Mouse (Mus musculus) liver, embryonic 13.5 days (tissue): ENCODE measurements around the gene Klre1. TPM values are rescaled to one million over a fixed set of nuclear protein-coding genes. Genes with fewer than 3 reads are reported as not detected.

Experiments
- ATAC-seq: fragments of 200-750 bp; cut with Nextera tagmentation; 2 replicates; pipeline ENCODE4 v1.8.0; 2017; ENCODE audit warnings: low read depth, mild to moderate bottlenecking, moderate number of reproducible peaks, moderate library complexity
- DNase-seq: peaks from one replicate; pipeline ENCODE4 v3.0.0; 2022
- H3K27ac ChIP-seq: fragments of 300-500 bp; sonication (generic); 2 replicates; pipeline ENCODE4 v1.5.1; 2015; ENCODE audit warnings: moderate library complexity, mild to moderate bottlenecking, inconsistent platforms
- H3K27me3 ChIP-seq: fragments of 300-500 bp; sonication (generic); 2 replicates; pipeline ENCODE4 v1.6.1; 2015; ENCODE audit warnings: mild to moderate bottlenecking, inconsistent platforms
- H3K36me3 ChIP-seq: fragments of 300-500 bp; sonication (generic); 2 replicates; pipeline ENCODE4 v1.6.1; 2015; ENCODE audit warnings: mild to moderate bottlenecking, inconsistent platforms
- H3K4me1 ChIP-seq: fragments of 300-500 bp; sonication (generic); replicated peaks from 2 replicates; pipeline ENCODE4 v1.6.1; 2015; ENCODE audit warnings: inconsistent platforms
- H3K4me2 ChIP-seq: fragments of 300-500 bp; sonication (generic); 2 replicates; pipeline ENCODE4 v1.6.1; 2015; ENCODE audit warnings: inconsistent platforms, mild to moderate bottlenecking, moderate library complexity
- H3K4me3 ChIP-seq: fragments of 300-500 bp; sonication (generic); replicated peaks from 2 replicates; pipeline ENCODE4 v1.5.1; 2015; ENCODE audit warnings: mild to moderate bottlenecking, inconsistent platforms
- H3K9ac ChIP-seq: fragments of 300-500 bp; sonication (generic); 2 replicates; pipeline ENCODE4 v1.6.1; 2015; ENCODE audit warnings: mild to moderate bottlenecking, inconsistent platforms
- H3K9me3 ChIP-seq: fragments of 300-500 bp; sonication (generic); replicated peaks from 2 replicates; pipeline ENCODE4 v1.6.1; 2016; ENCODE audit warnings: inconsistent platforms
- WGBS: fragments of 180-500 bp; shearing (Covaris S2); methylation state at CpG from one replicate; pipeline ENCODE4 v1.1.7; 2015; ENCODE audit not compliant: insufficient replicate concordance; 5-methylcytosine and 5-hydroxymethylcytosine counted together
- polyA plus RNA-seq: library from polyadenylated mRNA; unstranded; fragments of >200 nt; fragmentation: Nextera tagmentation; extraction: Ambion mirVana; gene quantifications from 2 replicates; pipeline ENCODE4 v1.2.1, GENCODE M21; 2015

Gene Klre1
- polyA plus RNA-seq, 1 experiment from 2014 or later = not detected

- Histone ChIP-seq H3K36me3 (peaks cover 34% of the 10 kb centered on the region), H3K27me3 (no peaks in the 10 kb centered on the region), H3K4me3 (no peak overlapping the region), H3K9me3 (no peaks in the 10 kb centered on the region), H3K27ac (no peak overlapping the region), H3K4me2 (no peak overlapping the region), H3K4me1 (no peaks in the 10 kb centered on the region), H3K9ac (no peak overlapping the region)
- 67% methylated on average over 6 of the region's 6 CpGs for WGBS
- ATAC-seq (peak; percentile 73), DNase-seq (no peak)
These were observed 33.7 kb upstream of the Klre1 start for GRCm38 (mm10) chr6:129543709-129544606.

- no peaks in the 10 kb centered on the region for H3K27me3 ChIP-seq
- H3K9ac ChIP-seq = no peak overlapping the region
- no peak overlapping the region for H3K27ac ChIP-seq
- H3K4me3 ChIP-seq = no peak overlapping the region
- ATAC-seq = no peak
- no peak overlapping the region for H3K4me2 ChIP-seq
- H3K4me1 ChIP-seq = no peaks in the 10 kb centered on the region
- DNase-seq = no peak
- peaks cover 2% of the 10 kb centered on the region; the same call in 1 of the 2 replicates for H3K36me3 ChIP-seq
- 72% methylated on average over 2 of the region's 2 CpGs for WGBS
- H3K9me3 ChIP-seq = no peaks in the 10 kb centered on the region
These were observed 30.4 kb upstream of the Klre1 start for GRCm38 (mm10) chr6:129547277-129547676.

- H3K9ac ChIP-seq = no peak overlapping the region
- no peaks in the 10 kb centered on the region for H3K9me3 ChIP-seq
- no peaks in the 10 kb centered on the region for H3K4me1 ChIP-seq
- ATAC-seq (no peak), DNase-seq (no peak)
- 37% methylated on average over 3 of the region's 3 CpGs for WGBS
- no peaks in the 10 kb centered on the region for H3K27me3 ChIP-seq
- no peak overlapping the region for H3K4me3 ChIP-seq
- no peak overlapping the region for H3K27ac ChIP-seq
- no peaks in the 10 kb centered on the region for H3K36me3 ChIP-seq
- no peak overlapping the region for H3K4me2 ChIP-seq
These were observed 29.7 kb upstream of the Klre1 start for GRCm38 (mm10) chr6:129548009-129548408.

- Histone ChIP-seq H3K36me3 (no peaks in the 10 kb centered on the region), H3K27me3 (no peaks in the 10 kb centered on the region), H3K4me1 (peaks cover 25% of the 10 kb centered on the region), H3K9me3 (no peaks in the 10 kb centered on the region), H3K9ac (no peak overlapping the region), H3K4me3 (no peak overlapping the region), H3K27ac (peak overlapping the region; percentile 19; the same call in 1 of the 2 replicates), H3K4me2 (no peak overlapping the region)
- ATAC-seq = peak; percentile 92
- peak; percentile 24 for DNase-seq
These were observed 20.2 kb upstream of the Klre1 start for GRCm38 (mm10) chr6:129557298-129558023.

- DNase-seq = peak; percentile 41
- Histone ChIP-seq H3K4me2 (no peak overlapping the region), H3K4me3 (no peak overlapping the region), H3K9ac (no peak overlapping the region), H3K36me3 (no peaks in the 10 kb centered on the region), H3K27me3 (no peaks in the 10 kb centered on the region), H3K4me1 (peaks cover 25% of the 10 kb centered on the region), H3K27ac (no peak overlapping the region), H3K9me3 (no peaks in the 10 kb centered on the region)
- peak; percentile 58 for ATAC-seq
- 10% methylated on average over 12 of the region's 12 CpGs for WGBS
These were observed 18.6 kb upstream of the Klre1 start for GRCm38 (mm10) chr6:129558946-129559640.

- Histone ChIP-seq H3K4me2 (no peak overlapping the region), H3K27ac (no peak overlapping the region), H3K4me1 (peaks cover 25% of the 10 kb centered on the region), H3K9me3 (no peaks in the 10 kb centered on the region), H3K27me3 (no peaks in the 10 kb centered on the region), H3K36me3 (no peaks in the 10 kb centered on the region), H3K9ac (no peak overlapping the region), H3K4me3 (no peak overlapping the region)
- no peak for ATAC-seq
- no peak for DNase-seq
- 41% methylated on average over 4 of the region's 4 CpGs for WGBS
These were observed 18.1 kb upstream of the Klre1 start for GRCm38 (mm10) chr6:129559641-129560027.

GRCm38 (mm10) chr6:129565257-129565656 lies 12.4 kb upstream of the Klre1 start:
- H3K27ac ChIP-seq = no peak overlapping the region
- WGBS = 24% methylated on average over 2 of the region's 2 CpGs
- H3K4me1 ChIP-seq = no peaks in the 10 kb centered on the region
- H3K9ac ChIP-seq = no peak overlapping the region
- DNase-seq = no peak
- H3K27me3 ChIP-seq = no peaks in the 10 kb centered on the region
- H3K4me3 ChIP-seq = no peak overlapping the region
- H3K9me3 ChIP-seq = no peaks in the 10 kb centered on the region
- no peak for ATAC-seq
- no peak overlapping the region for H3K4me2 ChIP-seq
- no peaks in the 10 kb centered on the region for H3K36me3 ChIP-seq

- H3K9me3 ChIP-seq = no peaks in the 10 kb centered on the region
- DNase-seq = no peak
- WGBS = 14% methylated on average over 2 of the region's 2 CpGs
- no peaks in the 10 kb centered on the region for H3K36me3 ChIP-seq
- H3K4me3 ChIP-seq = no peak overlapping the region
- no peak for ATAC-seq
- H3K4me1 ChIP-seq = no peaks in the 10 kb centered on the region
- no peaks in the 10 kb centered on the region for H3K27me3 ChIP-seq
- H3K4me2 ChIP-seq = no peak overlapping the region
- no peak overlapping the region for H3K9ac ChIP-seq
- no peak overlapping the region for H3K27ac ChIP-seq
These were observed 2.4 kb upstream of the Klre1 start for GRCm38 (mm10) chr6:129575315-129575714.

- 50% methylated on average over 4 of the region's 4 CpGs for WGBS
- no peaks in the 10 kb centered on the region for H3K4me1 ChIP-seq
- no peaks in the 10 kb centered on the region for H3K9me3 ChIP-seq
- no peak overlapping the region for H3K9ac ChIP-seq
- no peak overlapping the region for H3K4me3 ChIP-seq
- ATAC-seq = no peak
- no peak for DNase-seq
- H3K4me2 ChIP-seq = no peak overlapping the region
- no peaks in the 10 kb centered on the region for H3K27me3 ChIP-seq
- no peak overlapping the region for H3K27ac ChIP-seq
- no peaks in the 10 kb centered on the region for H3K36me3 ChIP-seq
These were observed 3.6 kb downstream of the Klre1 start for GRCm38 (mm10) chr6:129581274-129581673.

- Histone ChIP-seq H3K27ac (no peak overlapping the region), H3K4me2 (no peak overlapping the region), H3K9me3 (no peaks in the 10 kb centered on the region), H3K36me3 (no peaks in the 10 kb centered on the region), H3K4me3 (no peak overlapping the region), H3K9ac (no peak overlapping the region), H3K4me1 (no peaks in the 10 kb centered on the region), H3K27me3 (no peaks in the 10 kb centered on the region)
- no peak for ATAC-seq
- no peak for DNase-seq
- WGBS = 28% methylated on average over 4 of the region's 4 CpGs
These were observed 4.2 kb downstream of the Klre1 start for GRCm38 (mm10) chr6:129581896-129582295.

- DNase-seq = no peak
- H3K27me3 ChIP-seq = no peaks in the 10 kb centered on the region
- 49% methylated on average over 3 of the region's 3 CpGs for WGBS
- no peak overlapping the region for H3K9ac ChIP-seq
- H3K4me3 ChIP-seq = no peak overlapping the region
- ATAC-seq = no peak
- no peaks in the 10 kb centered on the region for H3K36me3 ChIP-seq
- no peak overlapping the region for H3K27ac ChIP-seq
- H3K9me3 ChIP-seq = no peaks in the 10 kb centered on the region
- no peaks in the 10 kb centered on the region for H3K4me1 ChIP-seq
- H3K4me2 ChIP-seq = no peak overlapping the region
These were observed 5.3 kb downstream of the Klre1 start for GRCm38 (mm10) chr6:129583014-129583413.
